Mouse (Mus musculus) yolk sac, embryonic 10.5 days (tissue): ENCODE results near the gene Mucl2.
"Not testable (repeated sequence)": the region's sequence is repeated elsewhere in the genome, so short reads cannot be mapped to it uniquely, and the experiment has no call there.

Source experiments
- DNase-seq: peaks from one replicate; pipeline ENCODE4 v3.0.0-alpha.2; 2017; ENCODE audit warnings: low spot score

The Mucl2 gene

GRCm38 (mm10) chr15:103899212-103899611 is at the start of gene Mucl2:
TSS of gene Mucl2 (minus strand) at chr15:103899312.
- DNase-seq = no peak

- not testable (repeated sequence) for DNase-seq
Measured at GRCm38 (mm10) chr15:103913061-103913460, 13.9 kb upstream of the Mucl2 start.
